Mouse (Mus musculus) spleen, adult 2 months (tissue): ENCODE measurements around the gene Mylk.

Experiments
- CTCF ChIP-seq: fragments of 200-500 bp; IDR thresholded peaks from 2 replicates; pipeline ENCODE4 v1.5.1; 2011; ENCODE audit warnings: mild to moderate bottlenecking, inconsistent platforms; ENCODE audit not compliant: insufficient read depth, insufficient read length, insufficient replicate concordance; ENCODE audit errors: extremely low read depth
- POLR2A ChIP-seq: fragments of 200-500 bp; IDR thresholded peaks from 2 replicates; pipeline ENCODE4 v1.6.1; 2011; ENCODE audit warnings: low read depth, low read length, inconsistent platforms

DNA sequence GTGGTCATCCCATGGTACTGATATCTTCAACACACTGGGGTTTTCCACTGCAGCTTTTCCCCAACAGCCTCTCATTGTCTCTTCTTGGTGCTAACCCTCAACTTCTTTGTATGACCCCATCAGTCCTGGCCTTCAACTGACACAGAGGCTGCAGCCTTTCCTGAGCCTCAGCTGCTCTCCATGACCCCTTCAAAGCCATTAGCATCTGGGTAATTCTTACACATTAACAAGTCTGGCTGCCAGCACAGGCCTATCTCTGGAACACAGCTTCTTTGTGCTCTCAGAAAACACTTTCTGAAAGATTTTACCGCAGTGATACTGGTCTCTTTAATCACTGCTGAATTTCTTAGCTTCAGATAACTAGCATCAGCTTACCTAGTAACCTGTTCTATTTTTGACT lies 295.1 kb downstream of the Mylk start:
- TF ChIP-seq CTCF: no peak
- no peak for TF ChIP-seq POLR2A
